Mouse (Mus musculus): Measurements from ENCODE around the gene Gpr15.

- TF ChIP-seq CTCF (IDR thresholded peaks at IDR 0.05; ENCODE audit: low read depth) (no peak), EP300 (IDR thresholded peaks at IDR 0.05; ENCODE audit: low read depth) (no peak)
These were observed 8.0 kb upstream of the Gpr15 start for GRCm38 (mm10) chr16:58726680-58727476.

Data from heart, postnatal 0 days (tissue).